Mouse (Mus musculus) small intestine, adult 2 months (tissue): ENCODE measurements around the gene Gabrr1.
"Not testable (repeated sequence)": the region's sequence is repeated elsewhere in the genome, so short reads cannot be mapped to it uniquely, and the experiment has no call there.

ENCODE experiments used
- CTCF ChIP-seq: fragments of 200-500 bp; IDR thresholded peaks from 2 replicates; pipeline ENCODE4 v1.5.1; 2012; ENCODE audit warnings: low read depth, mild to moderate bottlenecking, control low read depth, inconsistent platforms, low read length, moderate library complexity, mixed read lengths; ENCODE audit not compliant: insufficient replicate concordance, insufficient read length; ENCODE audit errors: extremely low read depth
- POLR2A ChIP-seq: fragments of 200-500 bp; IDR thresholded peaks from 2 replicates; pipeline ENCODE4 v1.6.1; 2012; ENCODE audit warnings: low read depth, mild to moderate bottlenecking, control low read depth, inconsistent platforms, low read length, moderate library complexity

- not testable (repeated sequence) for TF ChIP-seq CTCF, POLR2A
Observed at GRCm38 (mm10) chr4:33119118-33119517, 13.2 kb upstream of the Gabrr1 start.
